Mouse (Mus musculus) MEL (cell line): ENCODE data around the gene Ptpre.

Source experiments
- EP300 ChIP-seq, 2 experiments: IDR thresholded peaks; 2 replicates each; pipeline ENCODE4 v1.6.1; 2011; ENCODE audit warnings: improper control_type of control experiment in 2 of 2, low read length in 2 of 2, low read depth in 1 of 2, mild to moderate bottlenecking in 1 of 2
- MAX ChIP-seq: IDR thresholded peaks from 2 replicates; pipeline ENCODE4 v1.6.1; 2011; ENCODE audit warnings: low read length, improper control_type of control experiment
- MYB ChIP-seq: IDR thresholded peaks from 2 replicates; pipeline ENCODE4 v1.6.1; 2011; ENCODE audit warnings: mild to moderate bottlenecking, low read depth, low read length, improper control_type of control experiment

- TF ChIP-seq MAX: no peak
- TF ChIP-seq MYB: peak; percentile 39; the same call in 1 of the 2 replicates
- TF ChIP-seq EP300 (IDR thresholded peaks at IDR 0.05; ENCODE audit: low read depth in 1 of 2, low read length in 2 of 2): peak; percentile 66 to 90
These were observed 184.2 kb downstream of the Ptpre start for GRCm38 (mm10) chr7:135721436-135721992.
